Mouse (Mus musculus) layer of hippocampus, postnatal 10 days (tissue): ENCODE data around the gene Gm525. TPM values are rescaled to one million over a fixed set of nuclear protein-coding genes. Genes with fewer than 3 reads are reported as not detected.
"Not testable (repeated sequence)": the region's sequence is repeated elsewhere in the genome, so short reads cannot be mapped to it uniquely, and the experiment has no call there.

Source experiments
- DNase-seq, 2 experiments: peaks; one replicate each; pipeline ENCODE4 v3.0.0; 2021; ENCODE audit warnings: low spot score in 2 of 2
- total RNA-seq, 2 experiments: library from RNA; stranded (reverse); gene quantifications; 2 replicates each; pipeline ENCODE4 v1.2.3; 2021

Gm525 gene
- total RNA-seq, 2 experiments from 2014 or later, result not detected

DNA sequence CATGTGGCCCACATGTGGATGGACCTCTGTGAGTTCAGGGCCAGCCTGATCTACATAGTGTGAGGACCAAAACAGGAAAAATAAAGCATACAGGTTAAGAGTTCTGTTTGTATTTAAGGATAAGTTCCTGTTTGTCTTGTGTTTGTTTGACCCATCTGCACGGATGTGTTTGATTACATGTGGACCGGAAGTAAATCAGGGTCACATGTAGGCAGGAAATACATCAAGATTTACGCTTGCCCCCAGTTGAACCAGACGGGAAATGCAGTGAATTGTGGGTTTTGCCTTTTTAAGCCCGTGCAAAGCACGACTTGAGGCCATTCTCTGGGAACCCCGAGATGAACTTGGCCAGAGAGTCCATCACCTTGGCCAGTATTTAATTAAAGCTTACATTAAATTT lies 12.3 kb upstream of the Gm525 start:
- DNase-seq, result no peak

DNA sequence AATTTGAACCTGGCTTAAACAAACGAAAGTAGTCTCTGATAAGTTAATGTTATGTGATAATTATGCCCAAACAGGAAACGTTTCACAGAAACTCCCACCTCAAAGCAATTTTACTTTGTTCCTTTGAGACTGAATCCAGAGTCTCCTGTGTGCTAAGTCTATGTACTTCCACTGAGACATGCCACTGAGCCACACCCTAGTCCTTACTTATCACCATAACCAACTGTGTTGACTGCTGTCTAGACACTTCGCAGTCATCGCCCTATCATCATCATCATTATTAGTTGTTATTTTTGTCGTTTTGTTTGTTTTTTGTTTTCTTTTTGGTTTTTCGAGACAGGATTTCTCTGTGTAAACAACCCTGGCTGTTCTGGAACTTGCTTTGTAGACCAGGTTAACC lies 9.3 kb upstream of the Gm525 start:
- DNase-seq, result no peak

DNA sequence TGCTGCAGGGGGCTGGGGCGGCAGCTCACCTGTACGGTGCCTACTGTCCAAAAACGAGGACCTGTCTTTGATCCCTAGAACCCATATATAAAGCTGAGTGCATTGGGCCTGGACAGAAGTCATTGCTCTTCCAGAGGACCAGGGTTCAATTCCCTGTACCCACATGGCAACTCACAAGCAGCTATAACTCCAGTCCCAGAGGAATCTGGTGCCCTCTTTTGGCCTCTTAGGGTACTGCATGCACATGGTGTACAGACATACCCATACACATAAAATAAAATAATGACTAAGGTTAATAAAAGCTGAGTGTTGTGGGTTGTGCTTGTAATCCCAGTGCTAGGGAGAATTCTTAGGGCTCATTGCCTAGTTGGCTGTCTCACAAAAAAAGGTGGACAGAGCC lies 8.3 kb upstream of the Gm525 start:
- no peak for DNase-seq

DNA sequence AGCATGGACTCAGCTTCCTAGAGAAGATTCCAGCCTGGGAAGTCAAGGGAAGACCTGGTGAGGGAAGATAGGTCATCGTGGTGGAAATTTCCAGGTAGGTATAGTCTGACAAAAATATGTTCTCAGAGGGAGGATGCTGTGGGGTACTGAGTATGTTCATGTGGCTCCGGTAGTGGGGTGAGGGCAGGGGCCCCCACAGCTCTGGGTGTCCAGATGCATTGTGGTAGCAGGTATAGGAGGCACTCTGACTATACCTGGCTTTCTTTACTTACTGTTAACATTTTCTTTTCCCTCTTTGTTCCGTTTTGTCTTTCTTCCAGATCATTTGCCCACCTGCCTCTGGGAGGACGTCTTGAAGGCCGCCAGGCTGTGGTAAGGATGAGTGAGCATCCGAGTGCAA lies 7.5 kb upstream of the Gm525 start:
- no peak for DNase-seq

DNA sequence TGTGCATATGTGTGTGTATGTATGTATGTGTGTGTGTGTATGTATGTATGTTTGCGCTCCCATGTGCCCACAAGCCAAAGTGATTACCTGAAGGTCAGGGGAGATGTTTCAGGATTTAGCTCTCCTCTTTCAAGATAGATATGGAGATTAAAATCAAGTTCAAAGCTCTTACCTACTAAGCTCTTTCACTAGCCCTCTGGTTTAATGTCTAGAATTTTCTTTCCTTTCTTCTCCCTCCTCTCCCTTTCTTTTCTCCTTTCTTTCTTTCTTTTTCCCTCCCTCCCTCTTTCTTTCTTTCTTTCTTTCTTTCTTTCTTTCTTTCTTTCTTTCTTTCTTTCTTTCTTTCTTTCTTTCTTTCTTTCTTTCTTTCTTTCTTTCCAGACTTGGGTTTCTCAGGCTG lies 6.9 kb upstream of the Gm525 start, which contains the start of gene Dgke:
TSS of gene Dgke (minus strand) at position 101 of the 400 bp plus-strand sequence.
- DNase-seq, result no peak

DNA sequence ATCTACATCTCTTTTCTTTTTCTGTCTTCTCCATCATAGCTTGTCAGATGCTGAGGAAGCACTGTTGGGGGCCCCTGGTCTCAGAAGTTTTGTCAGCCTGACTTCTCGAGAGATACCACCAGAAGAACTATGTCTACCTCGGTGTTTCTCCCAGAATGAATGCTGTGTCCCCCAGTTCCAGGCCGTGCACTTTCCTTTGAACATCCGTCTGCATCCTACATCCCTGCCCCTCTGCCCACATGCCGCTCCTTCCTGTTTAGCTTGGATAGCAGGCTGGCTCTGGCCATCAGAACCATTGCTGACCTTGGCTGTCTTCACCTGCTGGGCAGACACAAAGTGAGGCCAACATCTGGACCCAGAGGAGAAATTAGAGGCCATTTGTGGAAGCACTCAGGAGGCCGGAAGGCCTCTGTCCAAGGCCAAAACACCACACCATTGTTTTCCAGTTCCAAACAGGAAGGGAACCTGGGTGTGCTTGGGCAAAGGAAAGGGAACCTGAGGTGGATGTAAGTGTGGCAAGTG lies 6.3 kb upstream of the Gm525 start:
- no peak for DNase-seq

DNA sequence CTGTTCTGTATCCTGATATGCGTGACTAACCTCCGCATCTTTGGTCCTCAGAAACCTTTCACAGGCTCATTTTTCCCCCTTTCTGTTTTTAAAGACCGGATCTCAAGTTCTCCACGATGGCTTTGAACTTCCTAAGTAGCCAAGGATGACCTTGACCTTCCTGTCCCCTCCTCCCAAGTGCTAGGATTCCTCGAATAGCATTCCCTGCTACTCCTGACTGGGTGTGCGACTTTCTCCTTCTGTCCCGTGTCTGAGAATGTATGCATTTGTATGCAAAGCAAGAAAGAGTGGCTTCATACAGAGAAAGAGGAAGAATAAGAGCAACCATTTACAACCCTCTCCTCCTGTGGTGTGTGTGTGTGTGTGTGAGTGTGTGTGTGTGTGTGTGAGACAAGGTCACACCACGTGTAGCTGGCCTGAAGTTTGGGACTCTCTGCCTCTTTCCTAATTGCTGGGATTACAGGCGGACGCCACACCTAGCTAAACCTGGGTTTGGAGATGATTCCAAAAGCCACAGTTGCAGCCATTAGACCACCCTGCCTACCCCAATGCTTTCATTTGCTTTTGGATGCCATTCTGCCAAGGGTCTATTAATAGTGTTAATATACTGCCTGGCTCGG lies 5.7 kb upstream of the Gm525 start:
- DNase-seq, result no peak

DNA sequence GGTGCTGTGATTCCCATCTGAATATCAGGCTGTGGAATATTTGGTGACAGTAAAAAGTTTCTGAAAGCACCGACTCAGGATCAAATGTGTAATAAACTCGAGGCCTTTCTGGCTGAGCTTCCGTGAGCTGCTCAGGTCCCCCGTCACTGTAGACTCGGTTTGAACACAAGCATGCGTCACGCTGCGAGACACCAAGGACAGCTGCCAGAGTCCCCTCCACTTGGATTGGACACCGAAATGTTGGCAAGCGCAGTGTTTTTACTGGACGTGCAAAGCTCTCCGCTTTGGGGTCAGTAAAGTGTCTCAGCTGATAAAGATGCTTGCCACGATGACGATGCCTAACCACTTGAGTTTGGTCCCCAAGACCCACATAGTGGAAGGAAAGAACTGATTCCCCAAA lies 5.0 kb upstream of the Gm525 start:
- no peak for DNase-seq

DNA sequence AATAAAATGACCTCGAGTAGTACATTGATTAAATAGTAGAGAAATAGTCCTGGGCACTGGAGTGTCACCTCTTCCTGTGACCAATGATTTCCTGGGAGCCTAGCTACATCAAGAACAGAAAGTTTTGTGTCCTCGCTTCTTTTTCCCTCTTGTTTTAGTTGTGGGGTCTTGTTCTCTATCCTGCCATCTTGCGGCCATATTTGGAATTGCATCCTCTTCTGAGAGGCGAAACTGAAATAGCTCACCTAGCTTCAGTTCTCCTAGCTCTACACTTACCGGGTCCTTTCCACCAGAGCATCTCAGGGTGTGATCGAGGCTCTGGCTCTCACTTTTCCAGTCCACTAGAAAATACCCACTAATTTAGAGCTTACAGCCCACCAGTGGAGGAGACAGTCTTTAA lies 4.3 kb upstream of the Gm525 start:
- peak; percentile 70 to 76 for DNase-seq

DNA sequence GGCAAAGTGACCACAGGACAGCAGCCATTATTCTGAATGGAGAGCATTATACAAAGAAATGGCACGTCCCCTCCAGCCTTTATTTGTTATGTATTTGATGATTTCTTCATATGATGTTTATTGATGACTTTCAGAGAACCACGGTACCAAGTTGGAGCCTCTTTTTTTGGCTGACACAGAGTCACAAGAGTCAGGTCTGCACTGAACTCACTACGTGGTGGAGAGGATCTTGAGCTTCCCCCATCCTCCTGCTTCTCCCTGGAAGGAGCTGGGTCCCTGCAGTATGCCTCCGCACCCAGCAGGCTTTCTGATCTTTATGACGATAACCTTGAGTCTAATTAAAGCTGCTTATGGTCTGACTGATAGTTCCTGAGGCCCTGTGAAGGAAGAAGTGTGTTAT lies 2.1 kb upstream of the Gm525 start:
- no peak for DNase-seq

DNA sequence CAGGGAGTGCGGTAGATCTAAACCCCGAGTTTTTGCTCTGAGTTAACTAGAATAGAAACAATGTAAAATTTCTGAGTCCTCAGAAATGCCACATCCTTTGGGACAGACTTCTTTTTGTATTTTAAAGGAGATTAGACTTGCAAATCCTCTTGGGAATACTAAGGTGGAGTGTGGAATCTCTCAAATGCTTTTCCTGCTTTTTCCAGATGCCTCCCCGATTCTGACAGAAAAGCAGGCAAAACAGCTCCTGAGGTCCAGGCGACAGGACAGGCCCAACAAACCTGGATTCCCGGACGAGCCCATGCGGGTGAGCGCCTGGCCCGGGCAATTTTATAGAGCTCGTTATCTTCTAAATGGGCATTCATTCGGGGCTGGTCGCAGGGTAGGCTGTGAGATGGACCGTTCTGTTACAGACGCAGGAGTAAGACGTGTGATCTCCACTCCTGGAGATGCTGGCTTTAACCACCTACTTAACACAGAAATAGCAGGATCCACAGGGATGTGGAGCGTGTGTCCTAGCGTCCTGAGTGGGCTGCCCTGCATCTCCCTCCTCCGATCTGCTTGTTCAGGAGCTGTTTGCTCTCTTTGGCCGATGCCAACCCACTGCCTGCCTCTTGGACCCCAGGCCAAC lies 1.3 kb downstream of the Gm525 start:
- DNase-seq, result no peak

DNA sequence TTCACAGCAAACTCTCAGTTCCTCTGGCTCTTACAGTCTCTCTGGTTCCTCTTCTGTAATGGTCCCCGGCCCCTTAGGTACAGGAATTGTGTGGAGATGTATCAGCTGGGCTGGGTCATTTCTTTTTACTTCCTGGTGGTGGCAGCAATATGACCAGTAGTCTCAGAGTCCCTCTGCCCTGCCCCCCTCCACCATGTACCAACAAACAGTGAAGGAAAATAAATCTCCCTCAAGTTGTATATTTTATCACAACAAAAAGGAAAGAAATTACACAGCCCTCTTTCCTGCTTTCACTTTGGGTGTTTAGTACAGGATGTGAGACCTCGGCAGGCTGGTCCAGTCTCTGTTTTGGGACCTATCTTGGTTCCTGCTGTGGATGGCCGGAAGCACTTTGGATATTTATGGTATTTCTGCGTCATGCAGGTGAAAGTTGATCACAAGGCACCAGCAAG lies 2.8 kb downstream of the Gm525 start:
- DNase-seq, result no peak

DNA sequence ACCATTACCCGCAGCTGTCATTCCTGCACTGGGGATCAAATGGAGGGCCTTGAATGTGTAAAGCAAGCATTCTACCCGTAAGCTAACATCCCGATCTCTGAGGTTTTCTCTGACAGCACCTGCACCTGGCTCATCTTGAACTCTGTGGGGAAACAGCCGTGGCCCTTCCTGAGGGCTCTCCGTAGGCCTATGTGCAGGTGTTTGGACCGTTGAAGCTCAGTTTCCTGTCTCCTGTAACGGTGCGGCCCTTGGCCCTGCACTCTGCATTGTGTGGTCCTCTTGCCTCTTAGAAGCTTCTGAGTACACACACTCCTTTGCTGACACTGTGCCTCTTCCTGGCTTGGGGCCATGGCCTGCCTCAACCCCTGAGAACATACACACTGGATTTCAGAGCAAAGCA lies 4.0 kb downstream of the Gm525 start:
- no peak for DNase-seq

DNA sequence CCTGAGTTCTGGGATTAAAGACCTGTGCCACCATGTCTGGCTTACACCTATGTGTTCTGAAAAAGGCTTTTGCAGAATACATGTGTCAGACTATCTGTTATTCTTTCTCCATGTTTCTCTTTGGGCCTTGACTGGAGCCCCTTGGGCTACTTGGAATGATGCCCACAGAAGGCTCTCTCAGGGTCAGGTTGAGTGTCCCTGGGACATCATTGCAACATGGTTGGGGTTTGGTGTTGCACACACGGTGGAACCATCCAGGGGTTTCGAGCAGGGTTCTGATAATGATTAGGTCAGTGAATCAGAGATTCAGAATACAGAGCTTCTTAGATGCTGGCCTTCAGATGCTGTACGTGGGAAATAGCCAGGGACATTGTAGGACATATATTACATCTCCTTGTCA lies 4.7 kb downstream of the Gm525 start:
- no peak for DNase-seq

DNA sequence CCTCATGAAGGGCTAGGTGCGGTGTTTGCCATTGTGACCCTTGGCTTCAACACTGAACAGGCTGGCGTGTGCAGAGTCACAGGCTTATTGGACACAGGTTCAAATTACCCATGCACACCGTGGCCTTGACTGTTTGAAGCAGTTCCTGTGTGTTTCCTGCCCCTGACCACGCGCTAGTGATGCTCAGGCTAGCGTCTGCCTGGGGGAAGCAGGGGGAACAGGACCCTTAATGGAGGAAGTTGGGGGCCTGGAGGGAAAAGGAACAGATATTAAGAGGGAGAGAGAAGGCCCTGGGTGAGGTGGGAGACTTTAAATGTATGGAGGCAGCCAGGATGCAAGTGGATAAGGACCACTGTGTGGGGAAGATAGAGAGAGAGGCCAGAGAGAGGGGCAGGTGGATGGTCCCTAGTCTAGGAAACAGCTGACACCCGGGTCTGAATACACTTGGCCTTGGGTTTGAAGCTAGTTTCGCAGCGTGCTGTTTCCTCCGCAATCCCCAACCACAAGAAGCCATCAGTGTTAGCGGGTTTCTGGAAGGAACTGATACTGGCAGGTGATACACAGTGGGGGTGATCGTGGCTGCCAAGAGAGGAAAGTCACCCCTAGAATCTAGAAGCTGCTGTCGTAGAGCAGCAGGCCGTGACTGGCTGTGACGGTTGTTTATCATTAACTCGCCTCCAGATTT lies 5.5 kb downstream of the Gm525 start:
- DNase-seq, result no peak

DNA sequence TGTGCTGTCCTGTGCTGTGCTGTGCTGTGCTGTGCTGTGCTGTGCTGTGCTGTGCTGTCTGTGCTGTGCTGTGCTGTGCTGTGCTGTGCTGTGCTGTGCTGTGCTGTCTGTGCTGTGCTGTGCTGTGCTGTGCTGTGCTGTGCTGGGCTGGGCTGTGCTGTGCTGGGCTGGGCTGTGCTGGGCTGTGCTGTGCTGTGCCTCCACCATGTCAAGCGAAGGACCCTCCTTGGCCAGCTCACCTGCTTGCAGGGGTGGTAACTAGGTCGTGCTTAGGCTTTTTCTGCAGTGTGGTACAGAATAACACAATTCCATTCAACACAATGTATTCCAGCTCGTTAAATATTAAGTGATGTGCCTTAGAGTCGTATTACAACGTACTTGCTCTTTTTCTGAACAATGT lies 8.3 kb downstream of the Gm525 start:
- not testable (repeated sequence) for DNase-seq

DNA sequence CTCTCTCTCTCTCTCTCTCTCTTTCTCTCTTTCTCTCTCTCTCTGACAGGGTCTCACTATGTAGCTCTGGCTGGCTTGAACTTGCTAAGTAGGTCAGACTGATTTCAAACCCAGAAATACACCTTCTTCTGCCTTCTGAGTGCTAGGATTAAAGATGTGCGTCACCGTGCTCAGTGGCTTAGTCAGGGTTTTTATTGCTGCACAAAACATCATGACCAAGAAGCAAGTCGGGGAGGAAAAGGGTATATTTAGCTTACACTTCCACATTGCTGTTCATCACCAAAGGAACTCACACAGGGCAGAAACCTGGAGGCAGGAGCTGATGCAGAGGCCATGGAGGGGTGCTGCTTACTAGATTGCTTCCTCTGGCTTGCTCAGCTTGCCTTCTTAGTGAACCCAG lies 9.1 kb downstream of the Gm525 start:
- DNase-seq, result not testable (repeated sequence)

DNA sequence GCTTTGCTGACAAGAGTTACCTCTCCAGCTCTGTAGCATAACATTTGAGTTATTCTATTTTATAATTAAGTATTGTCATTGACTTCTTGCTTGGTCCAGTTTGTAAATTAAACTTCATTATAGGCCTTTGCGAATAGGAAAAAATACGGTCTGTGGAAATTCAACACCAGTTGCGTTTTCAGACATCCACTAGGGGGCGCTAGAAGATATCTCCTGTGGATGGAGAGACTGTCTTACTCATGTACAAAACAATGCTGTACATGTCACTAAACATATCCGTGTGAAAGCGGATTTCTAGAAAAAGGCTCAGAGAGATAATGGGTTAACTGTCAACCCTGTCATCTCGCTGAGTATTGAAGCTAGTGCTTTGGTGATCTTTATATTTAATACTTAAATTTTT lies 11.0 kb downstream of the Gm525 start:
- DNase-seq, result peak; percentile 26 to 52

DNA sequence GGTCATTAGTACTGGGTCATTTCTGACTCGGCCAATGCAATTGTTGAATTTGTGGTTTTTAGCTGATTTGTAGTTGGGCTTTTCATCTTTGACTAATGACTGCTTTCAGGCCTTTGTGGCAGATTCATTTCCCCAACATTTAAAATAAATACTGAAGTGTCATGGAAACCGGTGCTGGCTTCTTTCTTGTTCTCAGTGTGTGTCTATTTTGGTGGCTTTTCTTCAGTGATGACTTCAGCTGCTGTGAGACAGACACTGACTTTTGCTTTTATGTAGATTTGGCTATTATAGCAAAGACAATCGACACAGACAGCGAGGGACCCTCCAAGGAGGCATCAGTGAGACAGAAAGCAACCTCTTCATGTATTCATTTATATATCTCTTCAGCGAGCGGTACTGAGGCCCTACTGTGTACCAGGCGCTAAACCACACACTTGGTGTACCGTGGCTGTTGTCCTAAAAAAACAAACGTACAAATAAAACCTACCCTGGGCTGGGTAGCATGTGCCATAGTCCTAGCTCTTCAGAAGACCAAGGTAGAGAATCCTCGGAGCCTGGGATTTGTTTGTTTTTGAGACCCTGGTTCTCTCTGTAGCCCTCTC lies 12.7 kb downstream of the Gm525 start:
- DNase-seq, result no peak

DNA sequence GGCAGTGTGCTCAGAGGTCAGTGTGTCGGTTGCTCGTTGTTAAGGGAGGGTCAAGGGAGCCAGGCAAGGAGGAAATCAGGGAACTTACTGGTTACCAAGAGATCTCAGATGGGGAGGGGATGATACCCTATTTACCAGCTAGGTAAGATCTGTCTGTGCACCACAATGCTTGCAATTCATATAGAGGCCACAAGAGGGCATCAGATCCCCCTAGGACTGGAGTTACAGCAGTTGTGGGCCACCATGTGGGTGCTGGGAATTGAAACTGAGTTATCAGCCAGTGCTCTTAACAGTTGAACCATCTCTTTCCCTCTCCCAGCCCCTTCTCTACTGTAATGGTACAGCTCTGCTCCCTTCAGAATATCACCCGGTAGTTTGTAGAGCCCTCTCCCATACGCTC lies 15.1 kb downstream of the Gm525 start:
- DNase-seq, result no peak

DNA sequence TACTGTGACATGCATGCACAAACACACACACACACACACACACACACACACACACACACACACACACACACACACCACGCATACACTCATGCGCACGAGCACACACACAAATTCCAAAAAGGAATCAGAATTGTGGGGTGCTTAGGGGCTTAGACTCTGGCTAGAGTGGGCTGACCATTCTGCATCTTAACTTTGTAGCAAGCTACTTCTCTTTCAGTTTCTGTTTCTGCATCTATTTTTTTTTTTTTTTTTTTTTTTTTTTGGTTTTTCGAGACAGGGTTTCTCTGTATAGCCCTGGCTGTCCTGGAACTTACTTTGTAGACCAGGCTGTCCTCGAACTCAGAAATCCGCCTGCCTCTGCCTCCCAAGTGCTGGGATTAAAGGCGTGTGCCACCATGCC lies 16.7 kb downstream of the Gm525 start:
- DNase-seq, result not testable (repeated sequence)

DNA sequence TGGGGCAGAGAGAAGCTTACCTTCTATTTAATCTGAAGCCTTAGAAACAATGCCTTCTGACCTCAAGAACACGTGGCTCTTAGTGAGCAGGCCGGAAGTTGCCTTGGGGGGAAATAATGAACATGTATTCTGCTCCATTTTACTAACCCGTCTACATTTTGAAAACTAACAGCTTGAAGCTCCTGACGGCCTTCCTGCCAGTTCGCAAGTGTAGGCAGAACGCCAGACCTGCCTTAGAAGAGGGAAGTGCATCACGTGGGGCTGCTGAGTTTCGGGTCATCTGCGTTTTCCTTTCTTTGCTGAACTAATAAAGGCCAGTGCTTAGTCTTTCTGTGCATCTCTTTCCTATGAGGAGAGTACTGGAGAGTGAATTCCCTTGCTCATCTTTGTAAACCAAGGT lies 19.1 kb downstream of the Gm525 start:
- peak; percentile 21 to 24 for DNase-seq
